Mouse (Mus musculus): ENCODE measurements around the gene Prdm10. TPM values are rescaled to one million over a fixed set of nuclear protein-coding genes. Genes with fewer than 3 reads are reported as not detected.

Prdm10 gene
- 4.7 and 5.1 TPM in 2 replicates for polyA plus RNA-seq (2012; rRNA removed)

DNA sequence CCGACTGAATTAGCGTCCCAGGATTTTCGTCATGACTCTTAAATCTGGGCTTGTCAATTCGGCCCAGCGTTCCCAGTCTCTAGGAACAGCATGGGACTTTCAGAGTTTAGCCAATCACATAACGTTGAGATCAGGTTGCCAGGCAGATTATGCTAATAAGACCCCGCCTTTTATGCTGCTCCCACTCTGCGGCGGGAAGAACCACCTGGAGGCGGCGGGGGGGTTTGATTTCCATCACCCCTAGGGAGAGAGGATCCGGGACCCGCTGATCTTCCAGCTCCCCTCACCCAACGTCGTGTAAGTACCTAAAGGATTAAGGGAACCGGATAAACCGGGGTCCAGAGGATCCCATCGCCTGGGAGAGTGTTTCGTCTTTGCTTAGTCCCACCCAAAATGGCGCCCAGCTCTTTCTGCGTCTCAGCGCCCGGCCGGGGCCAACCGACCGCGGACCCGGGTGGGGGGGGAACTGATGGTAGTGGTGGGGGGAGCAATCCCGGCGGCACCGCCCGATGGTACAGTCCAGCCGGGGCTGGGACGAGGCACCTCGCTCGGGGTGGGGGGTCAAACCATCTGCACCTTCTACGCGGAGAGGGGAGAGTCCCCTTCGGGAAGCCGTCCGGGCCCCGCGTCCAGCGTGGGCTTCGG is at the start of gene Prdm10:
Prdm10 (plus strand) TSS at position 173 of the 645 bp plus-strand sequence.
- H3K4me3 ChIP-seq (ENCODE audit: control insufficient read depth, low read depth, low read length) = peak within 1 kb of the TSS; percentile 97
- no peaks in the 10 kb centered on the region for H3K27me3 ChIP-seq (ENCODE audit: control insufficient read depth, insufficient read depth, low read length)
- no peak; the same call in 1 of the 2 replicates for TF ChIP-seq POLR2A (IDR thresholded peaks at IDR 0.05; ENCODE audit: control insufficient read depth, low read depth, low read length)
- no peak for TF ChIP-seq CTCF (IDR thresholded peaks at IDR 0.05; ENCODE audit: control insufficient read depth, insufficient read depth, insufficient replicate concordance, low read depth, low read length)
- no peaks in the 10 kb centered on the region for H3K36me3 ChIP-seq (ENCODE audit: control insufficient read depth, insufficient read depth, low read length)
- peak within 1 kb of the TSS; percentile 100 for H3K27ac ChIP-seq (ENCODE audit: control insufficient read depth, insufficient read depth, low read depth, low read length)
- peaks cover 19% of the 10 kb centered on the region for H3K4me1 ChIP-seq (ENCODE audit: control insufficient read depth, insufficient read depth, low read length)

- H3K4me1 ChIP-seq (ENCODE audit: control insufficient read depth, insufficient read depth, low read length) = no peaks in the 10 kb centered on the region
- no peaks in the 10 kb centered on the region for H3K36me3 ChIP-seq (ENCODE audit: control insufficient read depth, insufficient read depth, low read length)
- TF ChIP-seq CTCF (IDR thresholded peaks at IDR 0.05; ENCODE audit: control insufficient read depth, insufficient read depth, insufficient replicate concordance, low read depth, low read length) (no peak), POLR2A (IDR thresholded peaks at IDR 0.05; ENCODE audit: control insufficient read depth, low read depth, low read length) (no peak)
- H3K4me3 ChIP-seq (ENCODE audit: control insufficient read depth, low read depth, low read length) = no peak overlapping the region
- H3K27me3 ChIP-seq (ENCODE audit: control insufficient read depth, insufficient read depth, low read length) = no peaks in the 10 kb centered on the region
- H3K27ac ChIP-seq (ENCODE audit: control insufficient read depth, insufficient read depth, low read depth, low read length) = no peak overlapping the region
Observed at GRCm38 (mm10) chr9:31235030-31235429, 45.3 kb upstream of the Prdm10 start.

GRCm38 (mm10) chr9:31235489-31235888 is 44.8 kb upstream of the Prdm10 start:
- TF ChIP-seq POLR2A (IDR thresholded peaks at IDR 0.05; ENCODE audit: control insufficient read depth, low read depth, low read length) (no peak), CTCF (IDR thresholded peaks at IDR 0.05; ENCODE audit: control insufficient read depth, insufficient read depth, insufficient replicate concordance, low read depth, low read length) (no peak)
- no peaks in the 10 kb centered on the region for H3K27me3 ChIP-seq (ENCODE audit: control insufficient read depth, insufficient read depth, low read length)
- no peaks in the 10 kb centered on the region for H3K4me1 ChIP-seq (ENCODE audit: control insufficient read depth, insufficient read depth, low read length)
- no peaks in the 10 kb centered on the region for H3K36me3 ChIP-seq (ENCODE audit: control insufficient read depth, insufficient read depth, low read length)
- no peak overlapping the region for H3K27ac ChIP-seq (ENCODE audit: control insufficient read depth, insufficient read depth, low read depth, low read length)
- no peak overlapping the region for H3K4me3 ChIP-seq (ENCODE audit: control insufficient read depth, low read depth, low read length)

DNA sequence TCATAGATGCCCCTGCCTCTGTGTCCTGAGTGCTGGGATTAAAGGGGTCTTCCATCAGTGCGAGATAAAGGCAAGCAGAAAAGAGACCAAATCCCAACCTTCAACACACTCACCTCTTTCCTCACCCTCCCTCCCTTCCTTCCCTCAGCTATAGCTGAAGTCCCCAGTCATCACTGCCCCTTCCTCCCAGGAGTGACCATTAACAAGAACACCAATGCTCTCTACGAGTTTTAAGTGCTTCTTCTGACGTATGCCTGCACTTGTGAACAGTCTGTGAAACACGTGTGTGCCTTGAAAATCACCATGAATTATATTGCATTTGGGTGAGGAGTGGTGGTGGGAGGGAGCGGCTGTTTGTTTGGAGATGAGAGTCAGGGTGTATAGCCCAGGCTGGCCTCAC is 44.3 kb upstream of the Prdm10 start:
- TF ChIP-seq POLR2A (IDR thresholded peaks at IDR 0.05; ENCODE audit: control insufficient read depth, low read depth, low read length) (no peak), CTCF (IDR thresholded peaks at IDR 0.05; ENCODE audit: control insufficient read depth, insufficient read depth, insufficient replicate concordance, low read depth, low read length) (no peak)
- no peak overlapping the region for H3K27ac ChIP-seq (ENCODE audit: control insufficient read depth, insufficient read depth, low read depth, low read length)
- no peaks in the 10 kb centered on the region for H3K36me3 ChIP-seq (ENCODE audit: control insufficient read depth, insufficient read depth, low read length)
- no peaks in the 10 kb centered on the region for H3K4me1 ChIP-seq (ENCODE audit: control insufficient read depth, insufficient read depth, low read length)
- H3K4me3 ChIP-seq (ENCODE audit: control insufficient read depth, low read depth, low read length) = no peak overlapping the region
- no peaks in the 10 kb centered on the region for H3K27me3 ChIP-seq (ENCODE audit: control insufficient read depth, insufficient read depth, low read length)

DNA sequence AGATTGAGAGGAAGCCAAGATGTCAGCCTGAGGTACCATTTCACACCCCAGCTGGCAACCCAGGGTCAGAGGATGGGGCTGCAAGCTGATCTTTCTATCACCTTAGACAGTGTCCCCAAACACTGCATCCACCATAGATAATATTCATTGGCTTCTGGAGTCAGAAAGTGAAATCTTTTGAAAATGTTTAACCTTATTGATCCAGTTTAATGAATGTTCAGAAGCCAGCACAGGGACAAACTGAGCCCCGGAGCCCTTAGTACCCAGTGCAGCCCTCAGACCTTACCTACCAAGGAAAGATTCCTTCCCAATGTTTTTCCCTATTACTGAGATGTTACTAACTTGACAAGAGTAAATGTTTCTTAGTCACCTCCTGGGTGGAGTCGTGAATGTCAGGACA is 41.8 kb upstream of the Prdm10 start:
- no peak for TF ChIP-seq CTCF (IDR thresholded peaks at IDR 0.05; ENCODE audit: control insufficient read depth, insufficient read depth, insufficient replicate concordance, low read depth, low read length)
- no peak for TF ChIP-seq POLR2A (IDR thresholded peaks at IDR 0.05; ENCODE audit: control insufficient read depth, low read depth, low read length)

DNA sequence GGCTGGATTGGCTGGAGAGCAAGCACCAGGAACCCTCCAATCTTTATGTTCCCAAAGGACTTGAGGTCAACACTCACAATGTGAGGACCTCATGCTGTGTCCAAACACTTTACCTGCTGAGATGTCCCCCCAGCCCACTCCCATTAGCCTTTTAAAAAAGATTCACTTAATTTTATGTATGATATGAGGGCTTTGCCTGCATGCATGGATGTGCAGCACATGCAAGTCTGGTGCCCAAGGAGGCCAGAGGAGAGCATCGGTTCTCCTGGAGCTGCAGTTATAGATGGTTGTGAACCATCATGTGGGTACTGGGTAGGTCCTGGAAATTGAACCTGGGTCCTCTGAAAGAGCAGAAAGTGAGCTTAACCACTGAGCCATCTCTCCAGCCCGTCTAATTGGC is 40.8 kb upstream of the Prdm10 start:
- no peak overlapping the region for H3K4me3 ChIP-seq (ENCODE audit: control insufficient read depth, low read depth, low read length)
- H3K27ac ChIP-seq (ENCODE audit: control insufficient read depth, insufficient read depth, low read depth, low read length) = no peak overlapping the region
- no peaks in the 10 kb centered on the region for H3K27me3 ChIP-seq (ENCODE audit: control insufficient read depth, insufficient read depth, low read length)
- H3K4me1 ChIP-seq (ENCODE audit: control insufficient read depth, insufficient read depth, low read length) = peaks cover 2% of the 10 kb centered on the region; the same call in 1 of the 2 replicates
- no peaks in the 10 kb centered on the region for H3K36me3 ChIP-seq (ENCODE audit: control insufficient read depth, insufficient read depth, low read length)
- no peak for TF ChIP-seq CTCF (IDR thresholded peaks at IDR 0.05; ENCODE audit: control insufficient read depth, insufficient read depth, insufficient replicate concordance, low read depth, low read length)
- TF ChIP-seq POLR2A (IDR thresholded peaks at IDR 0.05; ENCODE audit: control insufficient read depth, low read depth, low read length) = no peak

More for the DNA sequence above, 41.8 kb upstream of the Prdm10 start:
- Histone ChIP-seq H3K36me3 (ENCODE audit: control insufficient read depth, insufficient read depth, low read length) (no peaks in the 10 kb centered on the region), H3K27me3 (ENCODE audit: control insufficient read depth, insufficient read depth, low read length) (no peaks in the 10 kb centered on the region), H3K4me1 (ENCODE audit: control insufficient read depth, insufficient read depth, low read length) (peaks cover under 1% of the 10 kb centered on the region; the same call in 1 of the 2 replicates), H3K27ac (ENCODE audit: control insufficient read depth, insufficient read depth, low read depth, low read length) (no peak overlapping the region), H3K4me3 (ENCODE audit: control insufficient read depth, low read depth, low read length) (no peak overlapping the region)

DNA sequence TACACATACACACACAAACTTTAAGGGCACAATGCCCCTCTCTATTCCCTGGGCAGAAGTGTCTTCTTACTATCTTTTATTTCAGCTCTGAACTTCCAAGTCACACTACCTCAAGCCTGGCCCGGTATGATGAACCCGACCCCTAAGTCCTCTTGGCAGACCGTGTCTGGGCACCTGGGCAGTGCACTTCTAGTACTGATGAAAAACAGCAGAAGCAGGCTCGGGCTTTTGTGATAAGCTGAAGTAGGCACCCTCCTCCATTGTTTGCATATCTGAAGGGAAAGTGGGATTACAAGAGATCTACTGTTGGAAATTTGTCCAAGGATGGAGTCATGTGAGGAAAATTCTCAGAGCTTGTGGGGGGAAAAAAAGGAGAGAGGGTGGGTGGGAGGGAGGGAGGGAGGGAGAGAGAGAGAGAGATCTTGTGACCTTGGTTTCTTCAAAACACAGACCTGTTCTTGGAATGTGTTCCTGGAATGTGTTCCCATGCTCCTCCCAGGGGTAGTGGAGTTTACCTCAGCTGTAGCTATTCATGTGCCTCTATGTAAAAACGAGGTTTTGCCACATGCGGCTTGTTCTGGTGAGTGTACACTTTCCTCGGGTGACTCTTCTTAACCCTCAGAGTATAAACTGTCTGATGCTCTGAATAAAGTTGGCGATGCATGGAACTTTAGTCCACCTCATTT is 39.7 kb upstream of the Prdm10 start:
- Histone ChIP-seq H3K4me1 (ENCODE audit: control insufficient read depth, insufficient read depth, low read length) (peaks cover 2% of the 10 kb centered on the region; the same call in 1 of the 2 replicates), H3K36me3 (ENCODE audit: control insufficient read depth, insufficient read depth, low read length) (no peaks in the 10 kb centered on the region), H3K27me3 (ENCODE audit: control insufficient read depth, insufficient read depth, low read length) (no peaks in the 10 kb centered on the region), H3K27ac (ENCODE audit: control insufficient read depth, insufficient read depth, low read depth, low read length) (no peak overlapping the region), H3K4me3 (ENCODE audit: control insufficient read depth, low read depth, low read length) (no peak overlapping the region)
- TF ChIP-seq CTCF (IDR thresholded peaks at IDR 0.05; ENCODE audit: control insufficient read depth, insufficient read depth, insufficient replicate concordance, low read depth, low read length) (no peak), POLR2A (IDR thresholded peaks at IDR 0.05; ENCODE audit: control insufficient read depth, low read depth, low read length) (no peak)
